Mouse (Mus musculus) megakaryocyte, adult 5-6 weeks (primary cell): Measurements from ENCODE around the gene Ap2a1. TPM values are rescaled to one million over a fixed set of nuclear protein-coding genes. Genes with fewer than 3 reads are reported as not detected.
"Not testable (repeated sequence)": the region's sequence is repeated elsewhere in the genome, so short reads cannot be mapped to it uniquely, and the experiment has no call there.

Experiments
- ATAC-seq: 2 replicates; pipeline ENCODE4 v1.8.0; 2016; ENCODE audit warnings: mild to moderate bottlenecking, inconsistent platforms; ENCODE audit not compliant: poor library complexity, severe bottlenecking
- total RNA-seq, 2 experiments: library from RNA; stranded (forward) in 1 of 2; stranded (reverse) in 1 of 2; fragments of 153-499, 151-499 nt in 1 of 2; fragments of 221-1000, 200-1000 nt in 1 of 2; gene quantifications; 2 replicates each; pipeline versions ENCODE4 v1.2.3 to v1.2.4; 2015 to 2017

Gene Ap2a1
- total RNA-seq, 2 experiments from 2014 or later: 20.2 to 33.2 TPM

GRCm38 (mm10) chr7:44896499-44896898, 32.8 kb downstream of the Ap2a1 start:
- no peak for ATAC-seq

GRCm38 (mm10) chr7:44895593-44896434, 33.5 kb downstream of the Ap2a1 start, which contains the start of gene Fuz:
Fuz (plus strand) TSS chr7:44896079.
- ATAC-seq: peak; percentile 67

DNA sequence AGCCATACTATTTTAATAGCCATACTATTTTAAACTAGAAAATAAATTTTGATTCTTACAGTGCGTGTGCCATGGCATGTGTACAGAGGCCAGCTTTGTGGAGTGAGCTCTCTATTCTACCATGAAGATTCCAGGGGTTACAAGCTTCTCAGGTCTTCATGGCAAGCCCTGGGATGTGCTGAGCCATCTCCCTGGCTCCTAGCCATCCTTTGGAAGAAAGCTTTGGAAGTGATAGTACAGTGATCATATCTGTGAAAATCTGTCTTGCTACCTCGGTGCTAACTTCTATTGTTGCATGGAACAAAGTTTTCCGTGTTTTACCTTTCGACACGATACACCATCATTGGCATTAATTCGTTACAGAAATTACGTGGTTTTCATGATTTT, 34.1 kb downstream of the Ap2a1 start:
- no peak for ATAC-seq

DNA sequence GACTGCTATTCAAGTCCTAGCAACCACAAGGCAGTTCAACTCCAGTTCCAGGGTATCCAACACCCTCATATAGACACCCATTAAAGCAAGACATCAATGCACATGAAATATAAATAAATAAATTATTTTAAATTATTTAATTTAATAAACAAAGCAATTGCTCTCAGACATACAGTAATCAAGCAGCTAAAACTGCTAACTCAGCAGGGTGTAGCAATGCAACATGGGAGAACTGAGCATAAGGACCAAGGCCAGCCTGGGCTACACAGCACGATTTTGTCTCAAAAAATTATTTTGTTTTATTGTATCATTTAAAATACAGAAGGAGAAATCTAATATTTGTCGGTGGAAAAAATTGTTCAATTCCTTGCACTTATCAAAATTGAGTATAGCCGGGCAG, 35.1 kb downstream of the Ap2a1 start:
- ATAC-seq: no peak

GRCm38 (mm10) chr7:44893197-44893596, 36.1 kb downstream of the Ap2a1 start:
- ATAC-seq: no peak

DNA sequence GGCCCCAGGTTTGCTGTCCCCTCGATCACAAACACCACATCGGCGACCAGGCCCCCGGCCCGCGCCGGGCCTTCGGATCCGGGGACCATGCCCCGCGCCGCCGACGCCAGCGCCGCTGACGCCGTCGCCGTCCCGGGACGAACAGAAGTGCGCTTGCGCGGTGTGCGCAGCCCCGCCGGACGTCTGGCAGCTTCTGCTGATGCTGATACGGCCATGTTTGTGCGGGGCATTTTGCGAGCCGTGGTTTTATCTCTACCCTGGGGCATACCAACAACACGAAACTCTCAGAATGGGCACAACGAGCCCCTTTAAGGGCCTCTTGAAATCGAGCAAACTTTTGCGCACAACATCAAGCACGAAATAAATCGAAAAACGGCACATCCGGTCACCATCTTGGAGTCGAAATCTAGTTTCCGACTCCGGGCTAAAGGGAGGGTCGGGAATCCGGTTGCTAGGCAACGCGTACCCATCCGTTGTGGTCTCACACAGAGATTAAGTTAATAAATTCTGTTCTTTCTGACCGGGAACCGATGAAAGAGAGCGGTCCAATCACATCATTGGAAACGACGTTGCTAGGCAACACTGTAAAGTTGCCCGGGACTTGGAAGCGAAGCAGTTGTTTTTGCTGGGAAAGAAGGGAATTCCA, 36.9 kb downstream of the Ap2a1 start, which contains the start of gene Med25:
TSS of gene Med25 (minus strand) at position 437 of the 646 bp plus-strand sequence.
- peak; percentile 80 for ATAC-seq

DNA sequence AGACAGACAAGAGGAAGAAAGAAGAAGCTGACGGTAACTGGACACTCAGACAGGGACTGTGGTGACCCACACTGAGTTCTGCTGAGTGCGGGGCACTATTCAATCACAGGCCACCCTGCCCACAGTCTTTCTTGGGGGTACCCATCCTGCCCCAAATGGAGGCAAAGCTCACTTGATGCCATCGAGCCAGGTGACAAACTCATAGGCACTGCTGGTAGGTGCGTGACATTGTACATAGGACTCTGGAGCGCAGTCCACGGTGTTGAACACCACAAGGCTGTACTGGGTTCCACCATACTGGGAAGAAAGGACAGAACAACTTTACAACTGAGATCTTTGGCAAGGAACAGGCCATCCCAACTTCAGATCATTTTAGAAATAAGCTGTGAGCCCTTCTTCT, 37.7 kb downstream of the Ap2a1 start:
- ATAC-seq: no peak

DNA sequence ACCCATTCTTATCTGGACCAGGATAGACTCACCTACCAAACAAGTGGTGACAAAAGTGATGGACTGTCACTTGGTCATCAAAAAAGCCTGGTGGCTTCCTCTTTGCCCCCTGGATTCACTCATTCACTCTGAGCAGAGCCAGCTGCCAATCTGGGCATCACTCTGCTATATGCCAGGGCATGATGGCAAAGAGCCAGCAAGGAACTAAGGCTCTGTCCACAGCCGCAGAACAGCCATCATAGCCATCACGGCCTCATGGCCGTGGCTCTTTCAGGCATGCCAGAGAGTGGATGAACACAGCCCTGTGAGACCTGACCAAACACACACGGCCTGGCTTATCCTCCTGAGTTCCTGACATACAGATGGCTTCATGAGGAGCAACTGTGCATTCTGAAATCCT, 38.6 kb downstream of the Ap2a1 start:
- ATAC-seq: no peak

GRCm38 (mm10) chr7:44890180-44890579, 39.1 kb downstream of the Ap2a1 start:
- ATAC-seq: no peak

DNA sequence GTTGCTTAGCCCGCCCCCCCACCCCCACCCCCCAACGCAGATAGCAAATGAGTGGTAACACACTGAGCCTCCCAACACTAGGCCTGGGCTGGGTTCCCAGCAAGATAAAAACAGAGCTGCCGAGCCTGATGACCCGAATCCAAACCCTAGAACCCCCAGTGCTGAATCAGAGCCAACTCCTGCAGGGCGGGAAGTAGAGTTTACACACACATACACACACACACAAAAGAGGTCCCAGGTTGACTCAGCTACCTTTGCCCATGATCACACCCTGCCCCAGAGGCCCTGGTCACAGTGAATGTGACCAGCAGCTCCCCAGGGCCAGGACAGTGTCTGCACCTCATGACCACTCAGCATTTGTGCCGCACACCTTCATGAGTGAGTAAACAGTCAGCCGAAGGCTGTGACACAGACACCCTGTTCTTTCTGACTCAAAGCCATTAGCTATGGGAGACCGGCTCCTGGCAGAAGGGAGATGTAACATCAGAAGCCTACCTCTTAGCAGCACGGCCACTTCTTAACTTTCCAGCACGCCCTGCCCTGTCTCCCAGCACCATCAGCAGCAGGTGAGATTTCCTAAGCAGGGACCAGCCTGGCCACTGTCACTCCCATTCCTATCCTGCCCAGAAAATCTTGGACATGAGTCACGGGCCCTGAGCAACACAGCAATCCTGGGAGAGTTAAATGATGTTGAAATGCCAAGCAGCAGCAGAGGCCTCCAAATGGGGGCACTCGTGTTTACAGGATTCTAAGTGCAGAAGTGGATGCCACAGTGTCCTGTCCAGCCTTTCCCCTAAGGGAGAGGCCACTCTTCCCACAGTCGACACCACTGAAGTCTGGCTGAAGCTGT, 40.8 kb downstream of the Ap2a1 start:
- no peak for ATAC-seq

DNA sequence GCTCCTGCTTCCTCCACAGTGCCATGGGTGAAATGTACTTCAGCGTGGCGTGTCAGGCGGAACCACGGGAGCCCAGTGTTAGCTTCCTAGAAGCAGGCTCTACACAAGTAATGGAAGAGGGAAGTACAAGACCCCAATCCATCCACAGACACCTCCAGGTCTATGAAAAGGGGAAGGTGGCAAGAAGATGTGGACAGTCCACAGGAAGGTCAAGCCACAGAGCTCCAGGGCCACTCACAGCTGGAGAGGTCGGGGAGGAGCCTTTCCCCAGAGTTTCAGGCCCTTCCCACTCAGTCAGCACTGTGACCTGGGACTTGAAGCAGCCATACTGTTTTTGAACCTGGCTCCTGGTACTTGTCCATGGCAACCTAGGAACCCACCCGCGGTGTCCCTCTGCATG, 42.3 kb downstream of the Ap2a1 start:
- peak; percentile 79 for ATAC-seq

GRCm38 (mm10) chr7:44884637-44885036, 44.7 kb downstream of the Ap2a1 start:
- ATAC-seq: no peak

DNA sequence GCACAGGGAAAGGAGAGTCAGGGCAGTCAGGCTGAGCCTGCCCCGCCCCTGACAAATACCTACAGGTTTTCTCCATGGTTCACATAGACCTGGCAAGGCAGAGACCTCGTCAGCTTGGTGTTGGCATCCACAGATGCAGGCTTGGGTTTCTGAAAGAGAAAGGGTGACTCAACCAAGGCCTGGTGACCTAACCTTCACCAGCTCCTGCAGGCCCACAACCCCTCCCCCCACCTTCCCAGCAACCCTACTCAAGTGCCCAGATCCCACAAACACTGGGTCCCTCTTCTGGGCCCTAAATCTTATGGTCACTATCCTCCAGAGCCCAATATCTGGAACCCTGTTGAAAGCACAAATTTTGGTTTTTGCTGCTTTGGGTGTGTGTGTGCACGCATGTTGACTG, 46.3 kb downstream of the Ap2a1 start:
- no peak for ATAC-seq

- no peak for ATAC-seq
These were observed 51.5 kb downstream of the Ap2a1 start for GRCm38 (mm10) chr7:44877833-44878232.

- ATAC-seq: not testable (repeated sequence)
These were observed 57.5 kb downstream of the Ap2a1 start for GRCm38 (mm10) chr7:44871774-44872173.

DNA sequence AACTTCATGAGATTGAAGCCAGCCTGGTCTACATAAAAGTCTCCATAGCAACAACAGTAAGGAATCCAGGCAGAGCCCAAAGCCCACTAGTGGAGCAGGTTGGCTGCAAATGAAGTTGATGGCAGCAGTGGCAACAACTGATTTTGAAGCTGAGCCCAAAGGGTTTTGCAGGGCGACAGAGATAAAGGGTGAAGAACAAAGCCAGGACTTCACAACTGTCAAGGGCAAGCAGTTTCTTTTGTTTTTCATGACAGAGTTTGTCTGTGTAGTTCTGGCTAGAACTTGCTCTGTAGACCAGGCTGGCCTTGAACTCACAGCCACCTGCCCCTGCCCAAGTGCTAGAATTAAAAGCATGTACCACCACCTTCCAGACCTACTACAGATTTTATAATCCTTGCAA, 58.1 kb downstream of the Ap2a1 start:
- ATAC-seq: no peak

DNA sequence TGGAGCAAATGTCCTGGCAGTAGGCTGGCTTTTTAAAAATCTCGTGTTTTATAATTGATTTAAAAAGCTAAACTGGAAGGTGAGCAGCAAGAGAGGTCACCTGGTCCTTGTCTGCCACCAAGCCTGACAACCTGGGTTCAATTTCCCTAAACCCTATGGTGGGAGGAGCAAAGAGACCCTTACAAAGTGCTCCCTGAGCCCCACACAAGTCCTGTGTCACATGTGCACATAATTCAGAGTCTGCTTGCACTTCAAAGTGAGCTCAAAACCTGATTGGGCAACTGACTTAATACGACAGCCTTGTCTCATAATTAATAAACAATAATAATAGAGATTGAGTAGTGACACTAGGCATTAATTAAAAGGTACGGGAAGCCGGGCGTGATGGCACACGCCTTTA, 58.7 kb downstream of the Ap2a1 start:
- ATAC-seq: no peak

GRCm38 (mm10) chr7:44869697-44870528, 59.4 kb downstream of the Ap2a1 start, which contains the start of gene Ptov1:
Ptov1 (minus strand) TSS chr7:44869788.
- ATAC-seq: peak; percentile 69

GRCm38 (mm10) chr7:44868919-44869696, 60.2 kb downstream of the Ap2a1 start:
- peak; percentile 19; the same call in 1 of the 2 replicates for ATAC-seq
